Mouse (Mus musculus) left cerebral cortex, postnatal 10 days (tissue): ENCODE measurements at regions not wholly inside any gene's neighbourhood (a gene's known extent, or its start where the extent isn't known, plus 50 kb on each side); places are given as distances from the start of the nearest gene placed in this dataset.

Source experiments
- DNase-seq, 2 experiments: peaks; one replicate each; pipeline ENCODE4 v3.0.0; 2021 to 2022; ENCODE audit warnings: low spot score in 2 of 2, mixed read lengths in 1 of 2; ENCODE audit errors: extremely low spot score in 1 of 2
- intact Hi-C: fragments of 180-260 bp; cut with DNase I; formaldehyde crosslinking; loops from one replicate; pipeline ENCODE4 v1.15.1; 2025

DNA sequence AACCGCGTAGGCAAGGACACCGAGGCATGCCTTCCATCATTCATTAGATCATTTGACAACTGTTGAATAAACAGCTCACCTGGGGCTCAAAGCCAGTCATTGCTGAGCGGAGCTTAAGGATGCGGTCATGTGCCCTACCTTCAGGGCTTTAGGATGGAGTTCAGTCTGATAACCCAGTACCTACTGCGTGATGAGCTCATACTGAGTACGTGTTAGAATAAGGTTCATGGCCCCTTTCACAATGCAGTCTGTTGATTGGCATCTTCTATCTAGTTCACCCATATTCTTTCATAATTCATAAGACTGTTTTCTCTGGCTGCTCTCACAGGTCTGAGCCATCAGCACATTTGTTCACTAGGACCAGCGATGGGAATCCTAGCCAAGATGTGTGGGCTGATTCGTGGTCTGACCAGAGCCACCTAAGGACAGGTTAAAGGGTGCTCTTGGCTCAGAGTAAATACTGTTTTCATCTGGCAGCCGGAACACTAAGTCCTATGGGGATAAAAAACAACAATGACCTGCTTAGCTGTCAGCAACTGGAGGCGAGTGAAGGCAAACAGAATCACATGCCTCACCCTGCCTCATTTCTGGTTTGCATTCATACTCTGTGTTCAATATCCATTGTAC, 71.4 kb upstream of the Elovl5 start:
- DNase-seq: no peak
- intact Hi-C loops: no loop called here

DNA sequence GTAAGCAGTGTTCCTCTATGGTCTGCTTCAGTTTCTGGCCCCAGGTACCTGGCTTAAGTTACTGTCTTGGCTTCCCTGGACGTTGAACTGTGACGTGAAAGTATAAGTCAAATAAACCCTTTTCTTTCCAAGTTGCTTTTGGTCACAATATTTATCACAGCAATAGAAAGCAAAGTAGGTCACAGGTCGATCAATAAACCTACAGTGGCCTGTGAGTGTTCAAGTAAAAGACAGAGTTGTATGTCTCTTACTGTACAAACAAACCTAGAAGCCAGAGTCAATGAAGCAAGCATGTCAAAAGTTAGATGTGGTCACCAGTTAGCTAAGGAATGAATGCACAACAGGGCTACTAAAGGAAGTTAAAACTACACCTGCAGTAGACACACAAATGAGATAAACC, 68.6 kb upstream of the Elovl5 start:
- intact Hi-C loops: no loop called here
- no peak for DNase-seq

DNA sequence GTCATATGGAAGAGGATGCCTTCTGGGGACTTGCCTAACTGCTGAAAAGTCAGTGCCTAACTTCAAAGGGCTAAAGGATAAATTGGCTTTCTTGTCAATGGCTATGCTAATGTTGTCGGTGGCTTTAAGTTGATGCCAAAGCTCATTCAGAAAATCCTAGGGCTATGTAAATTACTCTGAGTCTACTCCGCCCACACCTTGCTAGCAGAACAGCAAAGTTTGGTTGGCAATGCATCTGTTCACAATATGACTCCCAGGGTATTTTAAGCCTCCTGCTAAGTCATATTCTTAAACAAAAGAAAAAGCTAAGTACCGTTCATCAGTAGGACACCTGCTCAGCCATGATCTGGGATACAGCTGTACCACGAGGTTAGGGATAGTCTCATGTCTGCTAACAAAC, 67.8 kb upstream of the Elovl5 start:
- peak in 1 of 2 experiments; percentile 20 for DNase-seq
- intact Hi-C loops: no loop called here

DNA sequence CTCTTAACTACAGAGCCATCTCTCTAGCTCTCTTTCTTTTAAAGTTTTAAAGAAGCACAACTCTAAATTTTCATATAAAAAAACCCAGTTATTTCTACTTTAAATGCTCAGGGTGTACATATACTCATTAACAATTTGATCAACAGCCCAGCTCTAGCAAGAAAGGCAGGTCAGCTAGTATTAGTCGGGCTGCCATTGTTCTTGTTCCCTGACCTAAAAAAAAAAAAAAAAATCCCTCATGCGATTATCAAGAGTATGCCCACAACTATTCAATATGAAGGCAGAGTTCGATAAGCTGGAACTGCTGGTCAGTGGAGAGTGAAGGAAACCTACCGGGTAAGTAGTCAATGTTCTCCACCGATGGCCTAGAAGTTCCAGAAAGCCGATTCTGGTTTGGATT, 65.8 kb upstream of the Elovl5 start:
- intact Hi-C loops: no loop called here
- no peak for DNase-seq

DNA sequence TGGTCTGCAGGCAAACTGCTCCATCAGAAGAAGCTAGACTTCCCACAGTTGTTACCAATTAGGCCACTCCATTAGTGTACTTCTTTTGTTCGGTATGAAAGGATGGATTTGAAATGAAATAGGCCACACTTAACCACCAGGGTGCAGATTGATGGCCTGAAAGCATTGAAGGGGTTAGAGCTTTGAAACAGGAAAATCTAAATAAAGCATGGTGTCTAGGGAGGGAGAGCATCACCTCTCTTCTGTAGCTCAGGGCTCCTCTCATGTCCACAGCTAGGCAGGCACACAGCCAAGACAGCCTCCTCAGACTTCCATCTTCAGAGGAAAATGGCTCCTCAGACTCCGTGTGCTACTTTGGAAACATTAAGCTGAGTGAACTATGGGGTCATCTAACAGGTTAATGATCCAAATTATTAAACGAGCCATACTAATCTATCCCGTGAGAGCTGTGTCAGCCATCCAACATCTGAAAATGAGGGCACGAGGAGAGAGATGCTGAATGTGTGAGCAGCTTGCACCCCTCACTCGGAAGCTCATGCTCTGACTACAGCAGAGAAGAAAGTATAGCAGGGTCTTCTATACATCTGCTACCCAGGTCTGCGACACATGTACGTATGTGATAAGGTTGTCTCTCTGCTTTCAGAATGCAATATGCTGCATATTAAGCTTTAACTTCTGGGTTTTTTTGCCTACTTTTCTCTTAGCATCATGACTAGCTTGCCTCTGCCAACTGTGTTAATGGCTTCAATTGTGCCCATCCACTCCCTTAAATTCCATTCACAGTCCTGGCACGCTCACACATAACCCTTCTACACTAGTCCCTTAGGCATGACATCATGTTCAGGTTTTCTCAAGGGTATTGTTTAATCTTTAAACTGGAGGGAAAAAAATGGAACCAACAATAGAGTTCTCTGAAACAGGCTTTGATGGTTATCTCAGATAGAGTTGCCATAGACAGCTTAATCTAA, 59.8 kb upstream of the Elovl5 start:
- intact Hi-C loops: no loop called here
- DNase-seq: no peak

DNA sequence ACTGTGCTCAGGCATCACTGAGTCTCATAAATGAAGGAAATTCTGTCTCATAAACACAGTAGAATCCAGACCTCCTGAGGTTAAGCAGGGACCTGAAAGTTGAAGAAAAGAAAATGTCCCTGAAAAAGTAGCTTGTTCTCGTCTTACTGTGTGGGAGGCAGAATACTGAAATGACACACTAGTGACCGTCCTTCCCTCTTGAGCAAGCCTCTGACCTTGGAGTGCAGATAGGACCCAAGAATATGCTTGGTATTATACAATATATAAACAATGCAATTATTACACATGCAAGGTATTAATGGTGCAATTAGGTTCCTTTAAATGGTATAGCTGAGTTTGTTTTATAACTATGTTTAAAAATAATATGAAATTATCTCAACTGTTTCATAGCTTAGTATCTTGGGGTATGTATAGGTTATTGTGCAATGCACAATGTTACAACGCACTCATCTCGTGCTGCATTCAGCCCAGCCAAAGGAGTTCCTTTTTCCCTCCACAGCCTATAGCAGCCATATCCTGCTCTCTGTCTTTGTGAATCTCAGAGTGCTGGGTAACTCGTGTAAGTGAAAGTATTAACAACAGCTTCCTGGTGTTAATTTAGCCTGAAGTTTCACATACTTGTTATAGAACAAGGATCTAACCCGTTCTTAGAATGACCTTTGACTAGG, 58.9 kb upstream of the Elovl5 start:
- intact Hi-C loops: no loop called here
- no peak for DNase-seq
